Mouse (Mus musculus) brown adipose tissue, adult 24 weeks (tissue): Measurements from ENCODE around the gene Ctla2b. TPM values are rescaled to one million over a fixed set of nuclear protein-coding genes. Genes with fewer than 3 reads are reported as not detected.
"Not testable (repeated sequence)": the region's sequence is repeated elsewhere in the genome, so short reads cannot be mapped to it uniquely, and the experiment has no call there.

Experiments
- H3K27ac ChIP-seq: fragments of 200-500 bp; replicated peaks from 2 replicates; pipeline ENCODE4 v1.5.1; 2012; ENCODE audit warnings: low read depth, mild to moderate bottlenecking, low read length
- H3K4me1 ChIP-seq: fragments of 200-500 bp; 2 replicates; pipeline ENCODE4 v1.6.1; 2012; ENCODE audit warnings: low read length, mixed read lengths; ENCODE audit not compliant: control insufficient read depth, insufficient read depth, insufficient read length
- H3K4me3 ChIP-seq: fragments of 200-500 bp; 2 replicates; pipeline ENCODE4 v1.5.1; 2012; ENCODE audit warnings: low read depth, mild to moderate bottlenecking, low read length, moderate library complexity; ENCODE audit not compliant: insufficient read depth
- polyA plus RNA-seq: library from polyadenylated mRNA; stranded (reverse); fragments of >200 nt; gene quantifications from 2 replicates; pipeline ENCODE4 v1.2.4, GENCODE M21; 2012; ENCODE audit not compliant: missing spikeins, insufficient read depth, insufficient read length

Gene Ctla2b
- 9.3 TPM in 1 of 2 replicates, not detected in the other for polyA plus RNA-seq

GRCm38 (mm10) chr13:60897328-60897727, at the start of gene Ctla2b:
Ctla2b (minus strand) TSS chr13:60897447.
- peak within 1 kb of the TSS; percentile 88 for H3K27ac ChIP-seq
- H3K4me3 ChIP-seq: no peak within 1 kb of the TSS
- H3K4me1 ChIP-seq: no peaks in the 10 kb centered on the region

GRCm38 (mm10) chr13:60941884-60942283, 44.6 kb upstream of the Ctla2b start, which contains the start of gene Tpbpa:
Tpbpa (minus strand) TSS chr13:60941984.
- not testable (repeated sequence) for H3K27ac ChIP-seq, H3K4me3 ChIP-seq

GRCm38 (mm10) chr13:60936500-60936901, 39.3 kb upstream of the Ctla2b start, which contains the start of the genes Gm49391 and Ctla2a:
Gm49391 (minus strand) TSS chr13:60936571.
Ctla2a (minus strand) TSS chr13:60936625.
- peak within 1 kb of the TSS; percentile 31 for H3K4me3 ChIP-seq
- H3K4me1 ChIP-seq: peaks cover 2% of the 10 kb centered on the region; the same call in 1 of the 2 replicates
- peak within 1 kb of the TSS; percentile 79 for H3K27ac ChIP-seq

More at GRCm38 (mm10) chr13:60941884-60942283, 44.6 kb upstream of the Ctla2b start, which contains the start of gene Tpbpa:
- not testable (repeated sequence) for H3K4me1 ChIP-seq

- H3K4me3 ChIP-seq: peak within 1 kb of the TSS; percentile 31
- H3K27ac ChIP-seq: peak within 1 kb of the TSS; percentile 59; the same call in 1 of the 2 replicates
- not testable (repeated sequence) for H3K4me1 ChIP-seq
These were observed 38.2 kb upstream of the Ctla2b start, which contains the start of gene Gm49393 for GRCm38 (mm10) chr13:60935490-60935889. Gm49393 (minus strand) TSS chr13:60935590.

GRCm38 (mm10) chr13:60904780-60905179, 7.5 kb upstream of the Ctla2b start, which contains the start of gene Tpbpb:
Tpbpb (minus strand) TSS chr13:60904880.
- H3K27ac ChIP-seq, H3K4me1 ChIP-seq, H3K4me3 ChIP-seq: not testable (repeated sequence)

- H3K4me3 ChIP-seq, H3K4me1 ChIP-seq: not testable (repeated sequence)
- peak within 1 kb of the TSS; percentile 88 for H3K27ac ChIP-seq
These were observed 453 bp downstream of the Ctla2b start, which contains the start of gene Gm49392 for GRCm38 (mm10) chr13:60896794-60897193. Gm49392 (minus strand) TSS chr13:60896894.

- no peak overlapping the region for H3K27ac ChIP-seq
- no peaks in the 10 kb centered on the region for H3K4me1 ChIP-seq
- no peak overlapping the region for H3K4me3 ChIP-seq
These were observed 1.7 kb downstream of the Ctla2b start for GRCm38 (mm10) chr13:60895406-60896160.

GRCm38 (mm10) chr13:60892301-60892700, 4.9 kb downstream of the Ctla2b start:
- H3K4me1 ChIP-seq: no peaks in the 10 kb centered on the region
- peak overlapping the region; percentile 75 for H3K27ac ChIP-seq
- no peak overlapping the region for H3K4me3 ChIP-seq

GRCm38 (mm10) chr13:60864281-60864680, 33.0 kb downstream of the Ctla2b start, which contains the start of gene 4930486L24Rik:
4930486L24Rik (minus strand) TSS chr13:60864475.
- Histone ChIP-seq H3K4me1 (no peaks in the 10 kb centered on the region), H3K4me3 (no peak within 1 kb of the TSS), H3K27ac (no peak within 1 kb of the TSS)

- no peak overlapping the region for H3K4me3 ChIP-seq
- H3K27ac ChIP-seq: peak overlapping the region; percentile 98
- peaks cover 4% of the 10 kb centered on the region; the same call in 1 of the 2 replicates for H3K4me1 ChIP-seq
These were observed 48.8 kb downstream of the Ctla2b start for GRCm38 (mm10) chr13:60848241-60849120.

Other genes starting within 250 kb of the Ctla2b start
- gene BC051665, start 111.1 kb downstream of the Ctla2b start, polyA plus RNA-seq: not detected in 2 replicates
- not detected in 2 replicates for gene Ctsll3, start 94.6 kb downstream of the Ctla2b start, polyA plus RNA-seq
- gene 4930486L24Rik, start 33.0 kb downstream of the Ctla2b start, polyA plus RNA-seq: not detected in 2 replicates
- gene Gm49392, start 553 bp downstream of the Ctla2b start, polyA plus RNA-seq: 0.83 and 1.4 TPM in 2 replicates
- gene Tpbpb, start 7.4 kb upstream of the Ctla2b start, polyA plus RNA-seq: not detected in 2 replicates
- 3.6 TPM in 1 of 2 replicates, not detected in the other for gene Gm49393, start 38.1 kb upstream of the Ctla2b start, polyA plus RNA-seq
- gene Gm49391, start 39.1 kb upstream of the Ctla2b start, polyA plus RNA-seq: 2.2 and 10.1 TPM in 2 replicates
- 21.1 and 47.5 TPM in 2 replicates for gene Ctla2a, start 39.2 kb upstream of the Ctla2b start, polyA plus RNA-seq
- gene Tpbpa, start 44.5 kb upstream of the Ctla2b start, polyA plus RNA-seq: not detected in 2 replicates
- not detected in 2 replicates for gene Ctsj, start 108.5 kb upstream of the Ctla2b start, polyA plus RNA-seq
- gene Ctsq, start 143.2 kb upstream of the Ctla2b start, polyA plus RNA-seq: not detected in 2 replicates